Mouse (Mus musculus): ENCODE results near the gene Tox3.

DNA sequence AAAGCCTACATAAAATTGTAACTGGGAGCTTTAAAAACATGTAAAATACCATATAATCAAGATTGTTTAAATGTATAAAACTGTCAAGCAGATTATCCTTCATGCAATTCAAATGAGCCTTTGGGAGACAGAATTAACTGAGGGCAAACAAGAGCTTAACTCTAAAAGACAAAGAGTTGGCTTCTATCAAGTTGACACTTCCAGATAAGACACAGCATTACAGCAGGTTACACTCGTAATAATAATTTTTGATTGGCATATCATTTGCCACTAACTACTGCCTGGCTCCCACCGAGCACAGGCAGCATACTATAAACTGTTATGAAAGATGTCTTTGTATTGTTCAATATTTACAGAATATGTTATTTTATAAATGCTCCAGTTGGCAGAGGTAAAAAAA, 47.2 kb downstream of the Tox3 start:
- TF ChIP-seq CTCF (IDR thresholded peaks at IDR 0.05; ENCODE audit: extremely low read depth, insufficient read length, insufficient replicate concordance, low read depth, low read length) (no peak), POLR2A (IDR thresholded peaks at IDR 0.05; ENCODE audit: low read depth, low read length) (no peak)

Data from small intestine, adult 2 months (tissue).